In the genomic region with DNA sequence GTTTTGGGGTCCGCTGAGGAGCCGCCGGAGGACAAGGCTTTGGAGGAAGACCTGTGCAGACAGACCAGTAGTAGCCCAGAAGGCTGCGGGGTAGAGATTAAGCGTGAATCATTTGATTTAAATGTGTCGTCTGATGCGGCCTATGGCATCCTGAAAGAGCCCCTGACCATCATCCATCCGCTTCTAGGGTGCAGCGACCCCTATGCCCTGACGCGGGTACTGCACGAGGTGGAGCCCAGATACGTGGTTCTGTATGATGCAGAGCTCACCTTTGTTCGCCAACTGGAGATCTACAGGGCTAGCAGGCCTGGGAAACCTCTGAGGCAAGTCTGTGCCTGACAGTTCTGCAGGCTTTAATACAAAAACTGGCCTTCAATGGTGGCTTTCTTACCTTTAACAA, we compare ENCODE assay signal across 9 mouse cellular contexts. TPM values are rescaled to one million over a fixed set of nuclear protein-coding genes. Genes with fewer than 3 reads are reported as not detected.
DNase-seq lines count a peak whose midpoint lies in the region; ATAC-seq and TF ChIP-seq lines count a peak whose summit lies in the region.
"Had no signal": no experiment of that assay in that cellular context is flagged by ENCODE, and none has a peak within 500 bp of the region (broad histone marks: within the 10 kb centered on the region; RNA-seq: fewer than 3 reads in every experiment).

No protein-coding gene starts in this region.

- ATAC-seq in Patski = no peak

- CTCF ChIA-PET in Patski (lab: Charles Lee) = interaction anchor here (1.0 to 2.7 kb wide), 6 partner anchors 9 to 209 kb away, joined by 3 to 15 read pairs (median 6); no protein-coding TSS in a partner anchor

- no peaks in the 10 kb centered on the region for H3K27me3 ChIP-seq in Patski
- no peaks in the 10 kb centered on the region for H3K27me3 ChIP-seq in splenic B cell, adult 2 months (ENCODE audit: control insufficient read depth, insufficient read depth, low read length, poor library complexity, severe bottlenecking)
- H3K27me3 ChIP-seq: megakaryocyte, embryonic 14.5 days had no signal

- in situ Hi-C loops in Patski (cut with MboI; ENCODE audit: low pct_unique_long_range_greater_than_20kb) = no loop called here

- peak; percentile 85 for TF ChIP-seq CTCF in Patski (IDR thresholded peaks at IDR 0.05)

- POLR2A ChIA-PET in Patski (lab: Charles Lee) = no interaction called here

- peak; percentile 22 to 38 for DNase-seq in cerebellum, adult 18-20 months
- no peak for DNase-seq in cerebellum, adult 11 months
- peak; percentile 49 to 53 for DNase-seq in layer of hippocampus, postnatal 10 days (ENCODE audit: low spot score in 2 of 2)
- DNase-seq in layer of hippocampus, adult 9-10 months (ENCODE audit: low spot score) = no peak
- DNase-seq in Patski (ENCODE audit: low read depth, low spot score) (no peak), MN1 (ENCODE audit: low spot score) (no peak)
- peak; percentile 68 to 73 for DNase-seq in kidney, postnatal 4 days
- peak; percentile 36 for DNase-seq in splenic B cell, adult 2 months (ENCODE audit: low read depth, low spot score)

- H3K36me3 ChIP-seq in splenic B cell, adult 2 months (ENCODE audit: control insufficient read depth, insufficient read depth, low read length, poor library complexity, severe bottlenecking) = peaks cover 18% of the 10 kb centered on the region

RNA-seq across cellular contexts. Expression of a gene that starts 20.9 kb away (rescaled TPM):
- 10 to 100 TPM; 24.6 to 26.5 TPM for total RNA-seq in layer of hippocampus, postnatal 10 days (2021)
- 20.3 TPM for polyA plus RNA-seq in Patski (2021)

Comparison
In these comparisons a context has a peak if more than half of its experiments do, and no peak if none do; other contexts are left out.
1. DNase-seq: peak in cerebellum, adult 18-20 months (2 of 2), layer of hippocampus, postnatal 10 days (2 of 2), kidney, postnatal 4 days (2 of 2) and splenic B cell, adult 2 months (single experiment); none in cerebellum, adult 11 months (single experiment), layer of hippocampus, adult 9-10 months (single experiment), Patski (single experiment) and MN1 (single experiment).